ENCODE assay signal across 21 mouse cellular contexts in genomic region chr1:154061851-154062250, GRCm38 (mm10).
A peak's percentile ranks its signal among the peaks of the same experiment; 100 is the strongest.
DNase-seq lines count a peak whose midpoint lies in the region; ATAC-seq and TF ChIP-seq lines count a peak whose summit lies in the region.
"Had no signal": no experiment of that assay in that cellular context is flagged by ENCODE, and none has a peak within 500 bp of the region (broad histone marks: within the 10 kb centered on the region; RNA-seq: fewer than 3 reads in every experiment).

No protein-coding gene starts in this region.

- TF ChIP-seq POLR2A in bone marrow macrophage, adult 2 months (IDR thresholded peaks at IDR 0.05; ENCODE audit: borderline replicate concordance, low read depth, low read length) = no peak

- peak; percentile 11; the same call in 1 of the 2 replicates for ATAC-seq in megakaryocyte, adult 5-6 weeks (ENCODE audit: poor library complexity, severe bottlenecking)
- ATAC-seq: forebrain, embryonic 15.5 days; hindbrain, postnatal 0 days had no signal

- peaks cover 40% of the 10 kb centered on the region for H3K4me1 ChIP-seq in bone marrow macrophage, adult 2 months (ENCODE audit: control insufficient read depth, insufficient read depth, low read length)
- H3K4me1 ChIP-seq: embryonic facial prominence, embryonic 10.5 days; forebrain, embryonic 15.5 days; heart, embryonic 10.5 days; heart, embryonic 15.5 days; hindbrain, embryonic 13.5 days had no signal

- no peak overlapping the region for H3K4me3 ChIP-seq in bone marrow macrophage, adult 2 months (ENCODE audit: insufficient read depth, low read length)
- H3K4me3 ChIP-seq: embryonic facial prominence, embryonic 10.5 days; forebrain, embryonic 15.5 days; heart, embryonic 10.5 days; heart, embryonic 15.5 days; hindbrain, embryonic 13.5 days had no signal

- peak; percentile 22 to 50 for DNase-seq in adrenal gland, adult (ENCODE audit: inconsistent age in 2 of 2, low spot score in 1 of 2)
- no peak for DNase-seq in adrenal gland, postnatal 10 days
- peak; percentile 79 for DNase-seq in 3T3-L1 (ENCODE audit: low read depth, low spot score)
- DNase-seq in layer of hippocampus, adult 9-10 months (ENCODE audit: low spot score) = no peak
- no peak for DNase-seq in cerebellum, postnatal 4 days (ENCODE audit: low spot score in 2 of 2)
- DNase-seq: adrenal gland, postnatal 14 days; cerebellum, adult 11 months; cerebellum, adult 9-10 months; cerebellum, postnatal 25 days; gastrocnemius, postnatal 14 days; heart, adult 18-20 months; heart, postnatal 14 days; kidney, adult 11 months had no signal

- no peak for TF ChIP-seq CTCF in bone marrow macrophage, adult 2 months (IDR thresholded peaks at IDR 0.05; ENCODE audit: low read depth, low read length)

- H3K27ac ChIP-seq in bone marrow macrophage, adult 2 months (ENCODE audit: insufficient read depth, low read depth, low read length) = peak overlapping the region; percentile 62
- H3K27ac ChIP-seq: embryonic facial prominence, embryonic 10.5 days; forebrain, embryonic 15.5 days; heart, embryonic 10.5 days; heart, embryonic 15.5 days; hindbrain, embryonic 13.5 days; hindbrain, postnatal 0 days had no signal

Comparison
In these comparisons a context has a peak if more than half of its experiments do, and no peak if none do; other contexts are left out.
1. DNase-seq: peak in adrenal gland, adult (2 of 2) and 3T3-L1 (single experiment); none in adrenal gland, postnatal 10 days (single experiment), layer of hippocampus, adult 9-10 months (single experiment) and cerebellum, postnatal 4 days (0 of 2).